9 mouse cellular contexts compared by ENCODE assay signal in genomic region chr11:68341111-68342002, GRCm38 (mm10). TPM values are rescaled to one million over a fixed set of nuclear protein-coding genes. Genes with fewer than 3 reads are reported as not detected.
DNase-seq lines count a peak whose midpoint lies in the region; ATAC-seq and TF ChIP-seq lines count a peak whose summit lies in the region.
"Had no signal": no experiment of that assay in that cellular context is flagged by ENCODE, and none has a peak within 500 bp of the region (broad histone marks: within the 10 kb centered on the region; RNA-seq: fewer than 3 reads in every experiment).

No protein-coding gene starts in this region.

- peaks cover 26% of the 10 kb centered on the region for H3K4me1 ChIP-seq in heart, postnatal 0 days (ENCODE audit: control insufficient read depth, insufficient read depth)
- peaks cover 25% of the 10 kb centered on the region for H3K4me1 ChIP-seq in lung, embryonic 15.5 days

- no peak overlapping the region for H3K4me2 ChIP-seq in heart, postnatal 0 days (ENCODE audit: low read depth, low read length)
- H3K4me2 ChIP-seq in lung, embryonic 15.5 days = no peak overlapping the region
- H3K4me2 ChIP-seq: limb, embryonic 12.5 days had no signal

- H3K27me3 ChIP-seq in heart, postnatal 0 days (ENCODE audit: control insufficient read depth, insufficient read depth, low read length) = no peaks in the 10 kb centered on the region
- H3K27me3 ChIP-seq in lung, embryonic 15.5 days = no peaks in the 10 kb centered on the region

- no peaks in the 10 kb centered on the region for H3K9me3 ChIP-seq in heart, postnatal 0 days (replicated peaks; ENCODE audit: control insufficient read depth, low read length)
- H3K9me3 ChIP-seq in lung, embryonic 15.5 days = no peaks in the 10 kb centered on the region
- H3K9me3 ChIP-seq: limb, embryonic 12.5 days had no signal

- H3K27ac ChIP-seq in heart, postnatal 0 days (ENCODE audit: low read depth) = peak overlapping the region; percentile 36; the same call in 1 of the 2 replicates
- peak overlapping the region; percentile 14; the same call in 1 of the 2 replicates for H3K27ac ChIP-seq in lung, embryonic 15.5 days
- H3K27ac ChIP-seq: limb, embryonic 12.5 days had no signal

- ATAC-seq in frontal cortex, adult (ENCODE audit: low TSS enrichment) = no peak
- ATAC-seq in heart, postnatal 0 days (ENCODE audit: insufficient read depth, low read depth) = peak; percentile 40
- peak; percentile 57; the same call in 1 of the 2 replicates for ATAC-seq in lung, embryonic 15.5 days (ENCODE audit: borderline replicate concordance, extremely low read depth, low FRiP score, low TSS enrichment)
- no peak for ATAC-seq in megakaryocyte, adult 5-6 weeks (ENCODE audit: poor library complexity, severe bottlenecking)
- ATAC-seq in erythroblast, adult 5-6 weeks (replicated peaks; ENCODE audit: low FRiP score, poor library complexity, severe bottlenecking) = no peak

- TF ChIP-seq EP300 in heart, postnatal 0 days (IDR thresholded peaks at IDR 0.05; ENCODE audit: low read depth) = no peak

- H3K9ac ChIP-seq in heart, postnatal 0 days (replicated peaks; ENCODE audit: low read depth, low read length) = no peak overlapping the region
- H3K9ac ChIP-seq in lung, embryonic 15.5 days = no peak overlapping the region
- H3K9ac ChIP-seq: limb, embryonic 12.5 days had no signal

- DNase-seq in frontal cortex, postnatal 10 days (ENCODE audit: low spot score in 2 of 2) = peak; percentile 28 to 34
- peak; percentile 11 for DNase-seq in thymus, postnatal 14 days
- no peak for DNase-seq in thymus, postnatal 10 days (ENCODE audit: low spot score in 2 of 2)
- DNase-seq in heart, postnatal 0 days (ENCODE audit: low spot score) = peak; percentile 32

- no peak overlapping the region for H3K4me3 ChIP-seq in heart, postnatal 0 days (ENCODE audit: low read depth, low read length)
- H3K4me3 ChIP-seq in lung, embryonic 15.5 days = no peak overlapping the region
- H3K4me3 ChIP-seq: limb, embryonic 12.5 days had no signal

- no peaks in the 10 kb centered on the region for H3K36me3 ChIP-seq in heart, postnatal 0 days (replicated peaks; ENCODE audit: control insufficient read depth, insufficient read depth, low read length)
- H3K36me3 ChIP-seq in lung, embryonic 15.5 days = no peaks in the 10 kb centered on the region
- H3K36me3 ChIP-seq: limb, embryonic 12.5 days had no signal

- WGBS in heart, postnatal 0 days = 77% methylated on average over 13 of the region's 13 CpGs
- WGBS in lung, embryonic 15.5 days = 60% methylated on average over 13 of the region's 13 CpGs

- TF ChIP-seq CTCF in heart, postnatal 0 days (IDR thresholded peaks at IDR 0.05; ENCODE audit: low read depth) = peak; percentile 19; the same call in 1 of the 2 replicates

RNA-seq across cellular contexts. Expression of gene Ntn1, which starts 59.3 kb away (rescaled TPM):
- total RNA-seq in heart, postnatal 0 days (2014; rRNA removed; ENCODE audit: low replicate concordance) = 117 and 136 TPM in 2 replicates
- 21.3 and 24.8 TPM in 2 replicates for polyA plus RNA-seq in heart, postnatal 0 days (2015; fragmentation: Nextera tagmentation; extraction: Ambion mirVana)
- polyA plus RNA-seq in lung, embryonic 15.5 days (2015; fragmentation: Nextera tagmentation; extraction: Ambion mirVana) = 4.0 and 4.8 TPM in 2 replicates
- total RNA-seq in megakaryocyte, adult 5-6 weeks (2015) = not detected in 2 replicates
- 0.08 TPM in 1 of 2 replicates, not detected in the other for total RNA-seq in megakaryocyte, adult 5-6 weeks (2017)
- total RNA-seq in erythroblast, adult 5-6 weeks (2015; ENCODE audit: low replicate concordance) = not detected in 2 replicates
- total RNA-seq in erythroblast, adult 5-6 weeks (2017; ENCODE audit: low replicate concordance) = not detected in 2 replicates

Comparison
In these comparisons a context has a peak if more than half of its experiments do, and no peak if none do; other contexts are left out.
1. DNase-seq: peak in frontal cortex, postnatal 10 days (2 of 2), thymus, postnatal 14 days (single experiment) and heart, postnatal 0 days (single experiment); none in thymus, postnatal 10 days (0 of 2).
2. ATAC-seq: peak in heart, postnatal 0 days (single experiment) and lung, embryonic 15.5 days (single experiment); none in frontal cortex, adult (single experiment), megakaryocyte, adult 5-6 weeks (single experiment) and erythroblast, adult 5-6 weeks (single experiment).
3. RNA of gene Ntn1, which starts 59.3 kb away (total RNA-seq): 117 to 136 TPM in heart, postnatal 0 days; 0.08 TPM in megakaryocyte, adult 5-6 weeks and not detected in erythroblast, adult 5-6 weeks; every median in the first group is over 100 times any median in the second.